Mouse (Mus musculus): ENCODE data around the gene Paox. TPM values are rescaled to one million over a fixed set of nuclear protein-coding genes. Genes with fewer than 3 reads are reported as not detected.

Paox gene
- polyA plus RNA-seq, 1 experiment = 2.9 TPM

GRCm38 (mm10) chr7:140164664-140165063 is 49.1 kb downstream of the Paox start, which contains the start of gene Olfr522:
Gene Olfr522 (minus strand): TSS chr7:140164764.
- no peaks in the 10 kb centered on the region for H3K36me3 ChIP-seq (replicated peaks; ENCODE audit: low read length)
- H3K9me3 ChIP-seq = peaks cover 13% of the 10 kb centered on the region
- no peak within 1 kb of the TSS for H3K4me3 ChIP-seq (replicated peaks)
- TF ChIP-seq FLI1 (IDR thresholded peaks at IDR 0.05; ENCODE audit: low read length) (no peak), GATA1 (IDR thresholded peaks at IDR 0.05; ENCODE audit: borderline replicate concordance, low read length) (no peak)
- peaks cover 11% of the 10 kb centered on the region; the same call in 1 of the 2 replicates for H3K4me1 ChIP-seq
- peaks cover 42% of the 10 kb centered on the region for H3K27me3 ChIP-seq (replicated peaks)

DNA sequence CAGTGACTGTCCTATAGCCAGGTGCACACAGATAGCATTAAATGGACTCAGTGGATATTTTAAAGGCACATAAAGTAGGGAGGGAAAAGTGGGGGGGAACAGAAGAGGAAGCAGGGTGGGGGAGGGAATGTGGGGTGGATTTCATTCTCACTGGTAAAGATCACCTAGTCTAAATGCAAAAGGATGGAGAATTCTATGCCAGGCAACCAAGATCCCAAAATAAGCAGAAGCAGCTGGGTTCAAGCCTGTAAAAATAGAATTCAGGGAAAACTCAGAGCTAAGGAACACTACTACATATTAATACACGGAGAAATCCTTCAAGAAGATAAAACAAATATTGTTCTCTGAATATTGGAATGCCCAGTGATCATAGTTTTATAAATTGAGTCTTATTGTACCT is 52.4 kb downstream of the Paox start:
- TF ChIP-seq GATA1 (IDR thresholded peaks at IDR 0.05; ENCODE audit: borderline replicate concordance, low read length) (no peak), FLI1 (IDR thresholded peaks at IDR 0.05; ENCODE audit: low read length) (no peak)
- no peak overlapping the region for H3K4me3 ChIP-seq (replicated peaks)
- peaks cover 29% of the 10 kb centered on the region for H3K27me3 ChIP-seq (replicated peaks)
- peaks cover 8% of the 10 kb centered on the region; the same call in 1 of the 2 replicates for H3K4me1 ChIP-seq
- peaks cover 21% of the 10 kb centered on the region for H3K9me3 ChIP-seq
- H3K36me3 ChIP-seq (replicated peaks; ENCODE audit: low read length) = no peaks in the 10 kb centered on the region

GRCm38 (mm10) chr7:140169386-140169785 is 53.8 kb downstream of the Paox start:
- H3K27me3 ChIP-seq (replicated peaks) = peaks cover 29% of the 10 kb centered on the region
- no peaks in the 10 kb centered on the region for H3K36me3 ChIP-seq (replicated peaks; ENCODE audit: low read length)
- peaks cover 21% of the 10 kb centered on the region for H3K9me3 ChIP-seq
- no peak for TF ChIP-seq GATA1 (IDR thresholded peaks at IDR 0.05; ENCODE audit: borderline replicate concordance, low read length)
- TF ChIP-seq FLI1 (IDR thresholded peaks at IDR 0.05; ENCODE audit: low read length) = no peak
- H3K4me1 ChIP-seq = 0 out of 2 replicates have a peak, but pooled peaks cover 1% of the 10 kb centered on the region
- H3K4me3 ChIP-seq (replicated peaks) = no peak overlapping the region

- Histone ChIP-seq H3K36me3 (replicated peaks; ENCODE audit: low read length) (no peaks in the 10 kb centered on the region), H3K27me3 (replicated peaks) (peaks cover 34% of the 10 kb centered on the region), H3K4me3 (replicated peaks) (no peak overlapping the region), H3K9me3 (peaks cover 21% of the 10 kb centered on the region), H3K4me1 (no peaks in the 10 kb centered on the region)
- TF ChIP-seq FLI1 (IDR thresholded peaks at IDR 0.05; ENCODE audit: low read length) (no peak), GATA1 (IDR thresholded peaks at IDR 0.05; ENCODE audit: borderline replicate concordance, low read length) (no peak)
Observed at GRCm38 (mm10) chr7:140170863-140171262, 55.3 kb downstream of the Paox start.

DNA sequence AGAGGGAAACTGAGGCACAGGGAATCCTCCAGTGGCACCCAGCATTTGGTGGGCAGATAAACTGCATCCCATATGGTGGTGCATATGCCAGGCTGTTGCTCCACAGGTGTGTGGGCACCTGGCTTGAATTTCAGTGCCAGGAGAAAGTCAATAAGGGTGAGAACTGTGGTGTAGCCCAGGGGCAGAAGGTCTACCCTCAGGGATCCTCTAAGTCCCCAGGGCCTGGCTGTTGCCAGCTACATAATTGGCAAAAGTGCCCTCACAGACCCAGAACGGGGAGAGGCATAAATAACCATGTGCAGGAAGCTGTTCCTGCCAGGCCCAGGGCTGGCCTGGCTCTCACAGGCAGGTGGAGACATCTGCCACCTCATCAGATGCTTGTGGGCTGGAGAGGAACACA is 57.3 kb downstream of the Paox start, which contains the start of gene Olfr523:
Olfr523 (plus strand) TSS at position 282 of the 400 bp plus-strand sequence.
- no peaks in the 10 kb centered on the region for H3K36me3 ChIP-seq (replicated peaks; ENCODE audit: low read length)
- H3K4me1 ChIP-seq = no peaks in the 10 kb centered on the region
- TF ChIP-seq FLI1 (IDR thresholded peaks at IDR 0.05; ENCODE audit: low read length) (no peak), GATA1 (IDR thresholded peaks at IDR 0.05; ENCODE audit: borderline replicate concordance, low read length) (no peak)
- H3K4me3 ChIP-seq (replicated peaks) = no peak within 1 kb of the TSS
- peaks cover 11% of the 10 kb centered on the region for H3K9me3 ChIP-seq
- H3K27me3 ChIP-seq (replicated peaks) = peaks cover 50% of the 10 kb centered on the region

- Histone ChIP-seq H3K27me3 (replicated peaks) (peaks cover 44% of the 10 kb centered on the region), H3K36me3 (replicated peaks; ENCODE audit: low read length) (no peaks in the 10 kb centered on the region), H3K9me3 (no peaks in the 10 kb centered on the region), H3K4me1 (no peaks in the 10 kb centered on the region), H3K4me3 (replicated peaks) (no peak overlapping the region)
- TF ChIP-seq FLI1 (IDR thresholded peaks at IDR 0.05; ENCODE audit: low read length) = no peak
- TF ChIP-seq GATA1 (IDR thresholded peaks at IDR 0.05; ENCODE audit: borderline replicate concordance, low read length) = no peak
Observed at GRCm38 (mm10) chr7:140179176-140179575, 63.6 kb downstream of the Paox start.

DNA sequence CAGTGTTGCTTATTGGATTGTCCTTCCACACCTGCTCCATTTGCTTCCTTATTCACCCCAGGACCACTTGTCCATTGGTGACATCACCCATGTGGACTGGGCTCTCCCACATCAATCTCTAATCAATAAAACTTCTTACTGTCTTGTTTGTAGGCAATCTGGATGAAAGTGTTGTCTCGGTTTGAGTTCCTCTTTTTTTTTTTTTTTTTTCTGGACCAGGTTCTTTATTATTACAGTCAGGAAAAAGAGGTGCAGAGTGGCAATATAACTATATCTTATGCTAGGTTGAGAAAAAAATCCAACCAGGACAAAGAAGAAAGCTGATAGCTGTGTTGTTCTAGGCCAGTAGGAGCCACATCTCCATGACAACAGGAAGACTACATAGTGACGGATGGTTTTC is 65.1 kb downstream of the Paox start:
- no peaks in the 10 kb centered on the region for H3K9me3 ChIP-seq
- no peaks in the 10 kb centered on the region for H3K4me1 ChIP-seq
- H3K4me3 ChIP-seq (replicated peaks) = no peak overlapping the region
- peaks cover 39% of the 10 kb centered on the region for H3K27me3 ChIP-seq (replicated peaks)
- TF ChIP-seq FLI1 (IDR thresholded peaks at IDR 0.05; ENCODE audit: low read length) (no peak), GATA1 (IDR thresholded peaks at IDR 0.05; ENCODE audit: borderline replicate concordance, low read length) (no peak)
- H3K36me3 ChIP-seq (replicated peaks; ENCODE audit: low read length) = no peaks in the 10 kb centered on the region

DNA sequence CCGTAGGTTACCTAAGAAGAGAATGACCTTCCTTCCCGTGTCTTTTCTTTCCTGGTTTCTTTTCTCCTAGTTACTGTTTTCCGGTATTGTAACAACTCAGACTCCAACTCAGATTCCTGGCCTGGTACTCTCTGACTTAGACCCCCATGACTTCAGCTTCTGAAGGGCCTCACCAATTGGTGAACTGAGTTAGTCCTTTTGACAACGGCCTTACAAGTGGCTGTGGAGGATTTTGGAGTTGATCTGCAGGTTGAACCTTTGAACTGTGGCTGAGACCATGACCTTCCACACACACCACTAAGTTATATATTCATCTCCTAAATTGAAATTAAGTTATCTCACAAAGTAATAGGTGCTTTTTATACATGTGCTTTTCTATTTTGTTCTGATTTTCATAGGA is 68.6 kb downstream of the Paox start:
- Histone ChIP-seq H3K4me3 (replicated peaks) (no peak overlapping the region), H3K36me3 (replicated peaks; ENCODE audit: low read length) (no peaks in the 10 kb centered on the region), H3K4me1 (no peaks in the 10 kb centered on the region; the same call in 1 of the 2 replicates), H3K9me3 (no peaks in the 10 kb centered on the region), H3K27me3 (replicated peaks) (peaks cover 19% of the 10 kb centered on the region)
- TF ChIP-seq FLI1 (IDR thresholded peaks at IDR 0.05; ENCODE audit: low read length) = no peak

Other genes starting within 250 kb of the Paox start
- gene Kndc1, start 221.1 kb upstream of the Paox start, polyA plus RNA-seq (2012; ENCODE audit: insufficient read depth, low replicate concordance) = not detected in 2 replicates
- not detected in 2 replicates for gene Utf1, start 172.0 kb upstream of the Paox start, polyA plus RNA-seq (2012; ENCODE audit: insufficient read depth, low replicate concordance)
- gene 6430531B16Rik, start 137.0 kb upstream of the Paox start, polyA plus RNA-seq (2012; ENCODE audit: insufficient read depth, low replicate concordance) = 0.31 TPM in 1 of 2 replicates, not detected in the other
- gene Adam8, start 123.2 kb upstream of the Paox start, polyA plus RNA-seq (2012; ENCODE audit: insufficient read depth, low replicate concordance) = 7.8 and 22.3 TPM in 2 replicates
- 13.1 and 14.7 TPM in 2 replicates for gene Zfp511, start 79.4 kb upstream of the Paox start, polyA plus RNA-seq (2012; ENCODE audit: insufficient read depth, low replicate concordance)
- gene Tubgcp2, start 79.1 kb upstream of the Paox start, polyA plus RNA-seq (2012; ENCODE audit: insufficient read depth, low replicate concordance) = 0.54 and 3.8 TPM in 2 replicates
- not detected in 2 replicates for gene Msx3, start 66.7 kb upstream of the Paox start, polyA plus RNA-seq (2012; ENCODE audit: insufficient read depth, low replicate concordance)
- 0.22 and 5.4 TPM in 2 replicates for gene Caly, start 33.3 kb upstream of the Paox start, polyA plus RNA-seq (2012; ENCODE audit: insufficient read depth, low replicate concordance)
- gene Prap1, start 22.4 kb upstream of the Paox start, polyA plus RNA-seq (2012; ENCODE audit: insufficient read depth, low replicate concordance) = not detected in 2 replicates
- gene Fuom, start 13.4 kb upstream of the Paox start, polyA plus RNA-seq (2012; ENCODE audit: insufficient read depth, low replicate concordance) = 6.5 and 31.6 TPM in 2 replicates
- gene Echs1, start 677 bp downstream of the Paox start, polyA plus RNA-seq (2012; ENCODE audit: insufficient read depth, low replicate concordance) = 5.5 TPM in 1 of 2 replicates, not detected in the other
- gene Mtg1, start 21.8 kb downstream of the Paox start, polyA plus RNA-seq (2012; ENCODE audit: insufficient read depth, low replicate concordance) = 6.6 TPM in 1 of 2 replicates, not detected in the other
- not detected in 2 replicates for gene Sprn, start 39.1 kb downstream of the Paox start, polyA plus RNA-seq (2012; ENCODE audit: insufficient read depth, low replicate concordance)
- not detected in 2 replicates for gene Olfr522, start 49.0 kb downstream of the Paox start, polyA plus RNA-seq (2012; ENCODE audit: insufficient read depth, low replicate concordance)
- not detected in 2 replicates for gene Olfr523, start 57.4 kb downstream of the Paox start, polyA plus RNA-seq (2012; ENCODE audit: insufficient read depth, low replicate concordance)
- gene Olfr524, start 90.2 kb downstream of the Paox start, polyA plus RNA-seq (2012; ENCODE audit: insufficient read depth, low replicate concordance) = not detected in 2 replicates
- gene Cd163l1, start 102.5 kb downstream of the Paox start, polyA plus RNA-seq (2012; ENCODE audit: insufficient read depth, low replicate concordance) = 0.15 TPM in 1 of 2 replicates, not detected in the other
- not detected in 2 replicates for gene 5830411N06Rik, start 131.5 kb downstream of the Paox start, polyA plus RNA-seq (2012; ENCODE audit: insufficient read depth, low replicate concordance)
- not detected in 2 replicates for gene Olfr525, start 205.1 kb downstream of the Paox start, polyA plus RNA-seq (2012; ENCODE audit: insufficient read depth, low replicate concordance)
- gene Olfr527, start 218.2 kb downstream of the Paox start, polyA plus RNA-seq (2012; ENCODE audit: insufficient read depth, low replicate concordance) = 0.71 TPM in 1 of 2 replicates, not detected in the other
- not detected in 2 replicates for gene Olfr60, start 245.9 kb downstream of the Paox start, polyA plus RNA-seq (2012; ENCODE audit: insufficient read depth, low replicate concordance)

Data from megakaryocyte, embryonic 14.5 days (primary cell).